Mouse (Mus musculus) embryonic facial prominence, embryonic 15.5 days (tissue): ENCODE measurements at regions not wholly inside any gene's neighbourhood (a gene's known extent, or its start where the extent isn't known, plus 50 kb on each side); places are given as distances from the start of the nearest gene placed in this dataset.

Experiments
- ATAC-seq: fragments of 200-750 bp; cut with Nextera tagmentation; 2 replicates; pipeline ENCODE4 v1.8.0; 2017; ENCODE audit warnings: low read depth, moderate TSS enrichment; ENCODE audit not compliant: insufficient number of reproducible peaks, low FRiP score, low TSS enrichment
- H3K27ac ChIP-seq: fragments of 300-500 bp; sonication (generic); replicated peaks from 2 replicates; pipeline ENCODE4 v1.5.1; 2015; ENCODE audit warnings: mild to moderate bottlenecking, inconsistent platforms
- H3K27me3 ChIP-seq: fragments of 300-500 bp; sonication (generic); 2 replicates; pipeline ENCODE4 v1.6.1; 2015; ENCODE audit warnings: inconsistent platforms
- H3K36me3 ChIP-seq: fragments of 300-500 bp; sonication (generic); 2 replicates; pipeline ENCODE4 v1.6.1; 2015; ENCODE audit warnings: mild to moderate bottlenecking, inconsistent platforms
- H3K4me1 ChIP-seq: fragments of 300-500 bp; sonication (generic); 2 replicates; pipeline ENCODE4 v1.6.1; 2015; ENCODE audit warnings: inconsistent platforms
- H3K4me2 ChIP-seq: fragments of 300-500 bp; sonication (generic); replicated peaks from 2 replicates; pipeline ENCODE4 v1.6.1; 2015; ENCODE audit warnings: mild to moderate bottlenecking, inconsistent platforms
- H3K4me3 ChIP-seq: fragments of 300-500 bp; sonication (generic); replicated peaks from 2 replicates; pipeline ENCODE4 v1.5.1; 2015; ENCODE audit warnings: mild to moderate bottlenecking, inconsistent platforms
- H3K9ac ChIP-seq: fragments of 300-500 bp; sonication (generic); 2 replicates; pipeline ENCODE4 v1.6.1; 2015; ENCODE audit warnings: inconsistent platforms
- H3K9me3 ChIP-seq: fragments of 300-500 bp; sonication (generic); replicated peaks from 2 replicates; pipeline ENCODE4 v1.6.1; 2016; ENCODE audit warnings: inconsistent platforms
- WGBS: fragments of 180-500 bp; shearing (Covaris S2); methylation state at CpG from one replicate; pipeline ENCODE4 v1.1.7; 2015; 5-methylcytosine and 5-hydroxymethylcytosine counted together

GRCm38 (mm10) chr6:118308586-118308985 lies 110.7 kb downstream of the Bms1 start:
- no peaks in the 10 kb centered on the region for H3K27me3 ChIP-seq
- no peak overlapping the region for H3K27ac ChIP-seq
- H3K4me3 ChIP-seq = no peak overlapping the region
- 50% methylated on average over 2 of the region's 3 CpGs for WGBS
- H3K36me3 ChIP-seq = no peaks in the 10 kb centered on the region
- ATAC-seq = no peak
- H3K9me3 ChIP-seq = no peaks in the 10 kb centered on the region
- no peaks in the 10 kb centered on the region for H3K4me1 ChIP-seq
- no peak overlapping the region for H3K9ac ChIP-seq
- no peak overlapping the region for H3K4me2 ChIP-seq

- no peaks in the 10 kb centered on the region for H3K4me1 ChIP-seq
- no peak overlapping the region for H3K4me2 ChIP-seq
- H3K27me3 ChIP-seq = no peaks in the 10 kb centered on the region
- H3K9me3 ChIP-seq = no peaks in the 10 kb centered on the region
- no peak overlapping the region for H3K27ac ChIP-seq
- WGBS = 41% methylated on average over 4 of the region's 4 CpGs
- no peak overlapping the region for H3K9ac ChIP-seq
- ATAC-seq = no peak
- H3K4me3 ChIP-seq = no peak overlapping the region
- no peaks in the 10 kb centered on the region for H3K36me3 ChIP-seq
These were observed 110.0 kb upstream of the Ret start for GRCm38 (mm10) chr6:118307481-118307880.

GRCm38 (mm10) chr6:118305209-118305608 lies 107.7 kb upstream of the Ret start:
- 93% methylated on average over 3 of the region's 3 CpGs for WGBS
- H3K4me1 ChIP-seq = no peaks in the 10 kb centered on the region
- no peak for ATAC-seq
- no peak overlapping the region for H3K27ac ChIP-seq
- no peak overlapping the region for H3K4me2 ChIP-seq
- no peaks in the 10 kb centered on the region for H3K9me3 ChIP-seq
- no peak overlapping the region for H3K4me3 ChIP-seq
- H3K36me3 ChIP-seq = no peaks in the 10 kb centered on the region
- H3K9ac ChIP-seq = no peak overlapping the region
- H3K27me3 ChIP-seq = no peaks in the 10 kb centered on the region

GRCm38 (mm10) chr6:118302783-118303350 lies 105.3 kb upstream of the Ret start:
- 28% methylated on average over 7 of the region's 7 CpGs for WGBS
- Histone ChIP-seq H3K4me3 (no peak overlapping the region), H3K27me3 (no peaks in the 10 kb centered on the region), H3K4me1 (no peaks in the 10 kb centered on the region), H3K9me3 (no peaks in the 10 kb centered on the region), H3K27ac (no peak overlapping the region), H3K4me2 (no peak overlapping the region), H3K9ac (no peak overlapping the region), H3K36me3 (no peaks in the 10 kb centered on the region)
- ATAC-seq = no peak

- Histone ChIP-seq H3K27ac (no peak overlapping the region), H3K9ac (no peak overlapping the region), H3K4me2 (no peak overlapping the region), H3K36me3 (no peaks in the 10 kb centered on the region), H3K4me1 (no peaks in the 10 kb centered on the region), H3K27me3 (no peaks in the 10 kb centered on the region), H3K4me3 (no peak overlapping the region), H3K9me3 (no peaks in the 10 kb centered on the region)
- 34% methylated on average over 11 of the region's 11 CpGs for WGBS
- ATAC-seq = no peak
These were observed 104.6 kb upstream of the Ret start for GRCm38 (mm10) chr6:118301880-118302782.

- Histone ChIP-seq H3K9me3 (no peaks in the 10 kb centered on the region), H3K27ac (no peak overlapping the region), H3K27me3 (no peaks in the 10 kb centered on the region), H3K4me1 (no peaks in the 10 kb centered on the region), H3K9ac (no peak overlapping the region), H3K36me3 (no peaks in the 10 kb centered on the region), H3K4me3 (no peak overlapping the region), H3K4me2 (no peak overlapping the region)
- 76% methylated on average over 6 of the region's 6 CpGs for WGBS
- ATAC-seq = no peak
These were observed 103.3 kb upstream of the Ret start for GRCm38 (mm10) chr6:118300781-118301180.

- Histone ChIP-seq H3K9me3 (no peaks in the 10 kb centered on the region), H3K27me3 (no peaks in the 10 kb centered on the region), H3K27ac (no peak overlapping the region), H3K36me3 (no peaks in the 10 kb centered on the region), H3K4me2 (no peak overlapping the region), H3K9ac (no peak overlapping the region), H3K4me1 (no peaks in the 10 kb centered on the region), H3K4me3 (no peak overlapping the region)
- ATAC-seq = no peak
- WGBS = 92% methylated on average over 8 of the region's 8 CpGs
These were observed 100.1 kb upstream of the Ret start for GRCm38 (mm10) chr6:118297576-118297975.

- Histone ChIP-seq H3K9ac (no peak overlapping the region), H3K9me3 (no peaks in the 10 kb centered on the region), H3K4me3 (no peak overlapping the region), H3K4me2 (no peak overlapping the region), H3K27ac (no peak overlapping the region), H3K27me3 (no peaks in the 10 kb centered on the region), H3K4me1 (no peaks in the 10 kb centered on the region), H3K36me3 (no peaks in the 10 kb centered on the region)
- 74% methylated on average over 2 of the region's 2 CpGs for WGBS
- ATAC-seq = no peak
These were observed 96.5 kb upstream of the Ret start for GRCm38 (mm10) chr6:118293986-118294385.

- Histone ChIP-seq H3K4me3 (no peak overlapping the region), H3K4me1 (no peaks in the 10 kb centered on the region), H3K27me3 (no peaks in the 10 kb centered on the region), H3K36me3 (no peaks in the 10 kb centered on the region), H3K9ac (no peak overlapping the region), H3K27ac (no peak overlapping the region), H3K4me2 (no peak overlapping the region), H3K9me3 (no peaks in the 10 kb centered on the region)
- 51% methylated on average over 2 of the region's 2 CpGs for WGBS
- no peak for ATAC-seq
These were observed 95.4 kb upstream of the Ret start for GRCm38 (mm10) chr6:118292928-118293327.

GRCm38 (mm10) chr6:118292272-118292671 lies 94.8 kb upstream of the Ret start:
- Histone ChIP-seq H3K27me3 (no peaks in the 10 kb centered on the region), H3K27ac (no peak overlapping the region), H3K4me3 (no peak overlapping the region), H3K4me1 (no peaks in the 10 kb centered on the region), H3K4me2 (no peak overlapping the region), H3K9ac (no peak overlapping the region), H3K36me3 (no peaks in the 10 kb centered on the region), H3K9me3 (no peaks in the 10 kb centered on the region)
- no peak for ATAC-seq
- 68% methylated on average over 2 of the region's 2 CpGs for WGBS

- ATAC-seq = no peak
- no peak overlapping the region for H3K9ac ChIP-seq
- no peaks in the 10 kb centered on the region for H3K9me3 ChIP-seq
- 61% methylated on average over 2 of the region's 2 CpGs for WGBS
- no peak overlapping the region for H3K27ac ChIP-seq
- H3K4me1 ChIP-seq = no peaks in the 10 kb centered on the region
- no peak overlapping the region for H3K4me2 ChIP-seq
- H3K27me3 ChIP-seq = no peaks in the 10 kb centered on the region
- H3K4me3 ChIP-seq = no peak overlapping the region
- no peaks in the 10 kb centered on the region for H3K36me3 ChIP-seq
These were observed 93.9 kb upstream of the Ret start for GRCm38 (mm10) chr6:118291426-118291825.

- 73% methylated on average over 7 of the region's 7 CpGs for WGBS
- Histone ChIP-seq H3K27me3 (no peaks in the 10 kb centered on the region), H3K4me1 (no peaks in the 10 kb centered on the region), H3K36me3 (no peaks in the 10 kb centered on the region), H3K4me3 (no peak overlapping the region), H3K9me3 (no peaks in the 10 kb centered on the region), H3K4me2 (no peak overlapping the region), H3K27ac (no peak overlapping the region), H3K9ac (no peak overlapping the region)
- ATAC-seq = no peak
These were observed 87.7 kb upstream of the Ret start for GRCm38 (mm10) chr6:118285246-118285645.
